Mouse (Mus musculus) layer of hippocampus, adult 9-10 months (tissue): ENCODE data around the gene Ephx4.

Source experiments
- DNase-seq: peaks from one replicate; pipeline ENCODE4 v3.0.0; 2022; ENCODE audit warnings: low spot score

The Ephx4 gene

GRCm38 (mm10) chr5:107434001-107434400 lies 31.5 kb downstream of the Ephx4 start:
- DNase-seq: no peak

- DNase-seq: no peak
Measured at GRCm38 (mm10) chr5:107436185-107436584, 33.6 kb downstream of the Ephx4 start.

- DNase-seq: no peak
Measured at GRCm38 (mm10) chr5:107436587-107437209, 34.2 kb downstream of the Ephx4 start.

GRCm38 (mm10) chr5:107437464-107438281 lies 35.1 kb downstream of the Ephx4 start, which contains the start of gene Btbd8:
Gene Btbd8 (plus strand): TSS chr5:107437997.
- DNase-seq: peak; percentile 73

GRCm38 (mm10) chr5:107438353-107438752 lies 35.8 kb downstream of the Ephx4 start:
- DNase-seq: no peak

GRCm38 (mm10) chr5:107441881-107442280 lies 39.3 kb downstream of the Ephx4 start:
- no peak for DNase-seq

GRCm38 (mm10) chr5:107444251-107444650 lies 41.7 kb downstream of the Ephx4 start:
- DNase-seq: no peak

- no peak for DNase-seq
Measured at GRCm38 (mm10) chr5:107447977-107448376, 45.4 kb downstream of the Ephx4 start.

- DNase-seq: no peak
Measured at GRCm38 (mm10) chr5:107448784-107449183, 46.2 kb downstream of the Ephx4 start.

GRCm38 (mm10) chr5:107449620-107450019 lies 47.1 kb downstream of the Ephx4 start:
- DNase-seq: no peak

GRCm38 (mm10) chr5:107450299-107450698 lies 47.8 kb downstream of the Ephx4 start:
- no peak for DNase-seq

- DNase-seq: no peak
Measured at GRCm38 (mm10) chr5:107462147-107463076, 59.9 kb downstream of the Ephx4 start.

- DNase-seq: no peak
Measured at GRCm38 (mm10) chr5:107466501-107466900, 64.0 kb downstream of the Ephx4 start.

GRCm38 (mm10) chr5:107467098-107467497 lies 64.6 kb downstream of the Ephx4 start:
- no peak for DNase-seq

GRCm38 (mm10) chr5:107470600-107471329 lies 68.2 kb downstream of the Ephx4 start:
- no peak for DNase-seq
